8 mouse cellular contexts compared by ENCODE assay signal in the genomic region with DNA sequence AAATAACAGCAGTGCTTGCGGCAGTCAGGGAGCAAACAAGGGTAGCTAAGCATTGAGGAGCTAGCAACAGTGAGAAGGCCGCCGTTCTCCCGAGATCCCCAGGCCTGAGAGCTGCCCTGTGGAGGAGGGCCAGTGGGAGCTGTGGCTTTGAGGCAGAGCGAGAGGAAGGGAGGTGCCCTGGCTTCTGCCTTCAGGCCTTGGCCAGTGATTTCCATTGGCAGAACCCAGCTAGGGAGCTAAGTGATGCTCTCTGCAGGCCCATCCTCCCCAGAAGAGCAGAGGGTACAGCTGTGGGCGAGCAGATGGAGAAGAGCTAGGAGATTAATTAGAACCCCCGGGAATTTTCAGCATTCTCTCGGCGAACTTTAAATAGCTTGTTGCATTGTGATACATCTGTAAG. TPM values are rescaled to one million over a fixed set of nuclear protein-coding genes. Genes with fewer than 3 reads are reported as not detected.
DNase-seq lines count a peak whose midpoint lies in the region; ATAC-seq lines count a peak whose summit lies in the region.

No protein-coding gene starts in this region.

- H3K9ac ChIP-seq in forebrain, embryonic 16.5 days (replicated peaks; ENCODE audit: low read depth, low read length): no peak overlapping the region
- no peak overlapping the region for H3K9ac ChIP-seq in hindbrain, embryonic 15.5 days

- peaks cover 3% of the 10 kb centered on the region; the same call in 1 of the 2 replicates for H3K4me1 ChIP-seq in forebrain, embryonic 16.5 days (replicated peaks; ENCODE audit: control insufficient read depth, insufficient read depth, low read length)
- peaks cover 11% of the 10 kb centered on the region for H3K4me1 ChIP-seq in hindbrain, embryonic 15.5 days (replicated peaks)
- peaks cover 13% of the 10 kb centered on the region for H3K4me1 ChIP-seq in midbrain, embryonic 10.5 days

- 35% methylated on average over 9 of the region's 9 CpGs for whole genome bisulfite sequencing in forebrain, embryonic 16.5 days
- 24% methylated on average over 9 of the region's 9 CpGs for WGBS in hindbrain, embryonic 15.5 days
- WGBS in midbrain, embryonic 10.5 days: 43% methylated on average over 9 of the region's 9 CpGs

- peak; percentile 21 to 25 for DNase-seq in frontal cortex, postnatal 10 days (ENCODE audit: low spot score in 2 of 2)
- DNase-seq in frontal cortex, postnatal 25 days (ENCODE audit: low spot score in 2 of 2): no peak
- DNase-seq in midbrain, embryonic 10.5 days (ENCODE audit: low spot score): peak; percentile 32
- peak; percentile 70 for DNase-seq in testis, postnatal 10 days (ENCODE audit: low spot score)

- no peak overlapping the region for H3K27ac ChIP-seq in forebrain, embryonic 16.5 days (ENCODE audit: low read length)
- H3K27ac ChIP-seq in hindbrain, embryonic 15.5 days (replicated peaks): no peak overlapping the region
- no peak overlapping the region; the same call in 1 of the 2 replicates for H3K27ac ChIP-seq in midbrain, embryonic 10.5 days (replicated peaks)

- no peaks in the 10 kb centered on the region for H3K36me3 ChIP-seq in forebrain, embryonic 16.5 days (ENCODE audit: control insufficient read depth, insufficient read depth)
- H3K36me3 ChIP-seq in hindbrain, embryonic 15.5 days: no peaks in the 10 kb centered on the region
- H3K36me3 ChIP-seq in midbrain, embryonic 10.5 days: no peaks in the 10 kb centered on the region

- peak; percentile 79 for ATAC-seq in cerebellum, adult (ENCODE audit: insufficient number of reproducible peaks, low FRiP score, low TSS enrichment)
- ATAC-seq in forebrain, embryonic 16.5 days: peak; percentile 57
- peak; percentile 75 for ATAC-seq in hindbrain, embryonic 15.5 days (ENCODE audit: low FRiP score, low read depth)
- no peak for ATAC-seq in erythroblast, adult 5-6 weeks (replicated peaks; ENCODE audit: low FRiP score, poor library complexity, severe bottlenecking)

- no peaks in the 10 kb centered on the region for H3K9me3 ChIP-seq in forebrain, embryonic 16.5 days (ENCODE audit: control insufficient read depth, low read length)
- no peaks in the 10 kb centered on the region for H3K9me3 ChIP-seq in hindbrain, embryonic 15.5 days
- H3K9me3 ChIP-seq in midbrain, embryonic 10.5 days (replicated peaks): no peaks in the 10 kb centered on the region

- no peaks in the 10 kb centered on the region for H3K27me3 ChIP-seq in forebrain, embryonic 16.5 days (replicated peaks; ENCODE audit: control insufficient read depth, insufficient read depth, low read length)
- H3K27me3 ChIP-seq in hindbrain, embryonic 15.5 days: no peaks in the 10 kb centered on the region
- no peaks in the 10 kb centered on the region for H3K27me3 ChIP-seq in midbrain, embryonic 10.5 days (ENCODE audit: low read depth, poor library complexity, severe bottlenecking)

- no peak overlapping the region for H3K4me2 ChIP-seq in forebrain, embryonic 16.5 days (ENCODE audit: low read length)
- H3K4me2 ChIP-seq in hindbrain, embryonic 15.5 days: no peak overlapping the region

- no peak overlapping the region for H3K4me3 ChIP-seq in forebrain, embryonic 16.5 days (replicated peaks; ENCODE audit: low read length)
- no peak overlapping the region for H3K4me3 ChIP-seq in hindbrain, embryonic 15.5 days
- H3K4me3 ChIP-seq in midbrain, embryonic 10.5 days: no peak overlapping the region

RNA-seq across cellular contexts. Expression of a gene that starts 8.8 kb away (rescaled TPM):
- polyA plus RNA-seq in forebrain, embryonic 16.5 days (2015; fragmentation: Nextera tagmentation; extraction: Ambion mirVana): 14.0 and 16.7 TPM in 2 replicates
- polyA plus RNA-seq in hindbrain, embryonic 15.5 days (2015; fragmentation: Nextera tagmentation; extraction: Ambion mirVana): 20.9 and 23.8 TPM in 2 replicates
- 8.4 and 9.9 TPM in 2 replicates for polyA plus RNA-seq in midbrain, embryonic 10.5 days (2016; fragmentation: Nextera tagmentation; extraction: Ambion mirVana)
- 0.21 and 0.38 TPM in 2 replicates for total RNA-seq in erythroblast, adult 5-6 weeks (2015; ENCODE audit: low replicate concordance)
- total RNA-seq in erythroblast, adult 5-6 weeks (2017; ENCODE audit: low replicate concordance): 0.51 and 2.1 TPM in 2 replicates

Comparison
In these comparisons a context has a peak if more than half of its experiments do, and no peak if none do; other contexts are left out.
1. DNase-seq: peak in frontal cortex, postnatal 10 days (2 of 2), midbrain, embryonic 10.5 days (single experiment) and testis, postnatal 10 days (single experiment); none in frontal cortex, postnatal 25 days (0 of 2).